Mouse (Mus musculus) liver, embryonic 13.5 days (tissue): ENCODE data around the gene Nudt22. TPM values are rescaled to one million over a fixed set of nuclear protein-coding genes. Genes with fewer than 3 reads are reported as not detected.

Source experiments
- ATAC-seq: fragments of 200-750 bp; cut with Nextera tagmentation; 2 replicates; pipeline ENCODE4 v1.8.0; 2017; ENCODE audit warnings: low read depth, mild to moderate bottlenecking, moderate number of reproducible peaks, moderate library complexity
- DNase-seq: peaks from one replicate; pipeline ENCODE4 v3.0.0; 2022
- H3K27ac ChIP-seq: fragments of 300-500 bp; sonication (generic); 2 replicates; pipeline ENCODE4 v1.5.1; 2015; ENCODE audit warnings: moderate library complexity, mild to moderate bottlenecking, inconsistent platforms
- H3K27me3 ChIP-seq: fragments of 300-500 bp; sonication (generic); 2 replicates; pipeline ENCODE4 v1.6.1; 2015; ENCODE audit warnings: mild to moderate bottlenecking, inconsistent platforms
- H3K36me3 ChIP-seq: fragments of 300-500 bp; sonication (generic); 2 replicates; pipeline ENCODE4 v1.6.1; 2015; ENCODE audit warnings: mild to moderate bottlenecking, inconsistent platforms
- H3K4me1 ChIP-seq: fragments of 300-500 bp; sonication (generic); replicated peaks from 2 replicates; pipeline ENCODE4 v1.6.1; 2015; ENCODE audit warnings: inconsistent platforms
- H3K4me2 ChIP-seq: fragments of 300-500 bp; sonication (generic); 2 replicates; pipeline ENCODE4 v1.6.1; 2015; ENCODE audit warnings: inconsistent platforms, mild to moderate bottlenecking, moderate library complexity
- H3K4me3 ChIP-seq: fragments of 300-500 bp; sonication (generic); replicated peaks from 2 replicates; pipeline ENCODE4 v1.5.1; 2015; ENCODE audit warnings: mild to moderate bottlenecking, inconsistent platforms
- H3K9ac ChIP-seq: fragments of 300-500 bp; sonication (generic); 2 replicates; pipeline ENCODE4 v1.6.1; 2015; ENCODE audit warnings: mild to moderate bottlenecking, inconsistent platforms
- H3K9me3 ChIP-seq: fragments of 300-500 bp; sonication (generic); replicated peaks from 2 replicates; pipeline ENCODE4 v1.6.1; 2016; ENCODE audit warnings: inconsistent platforms
- WGBS: fragments of 180-500 bp; shearing (Covaris S2); methylation state at CpG from one replicate; pipeline ENCODE4 v1.1.7; 2015; ENCODE audit not compliant: insufficient replicate concordance; 5-methylcytosine and 5-hydroxymethylcytosine counted together
- polyA plus RNA-seq: library from polyadenylated mRNA; unstranded; fragments of >200 nt; fragmentation: Nextera tagmentation; extraction: Ambion mirVana; gene quantifications from 2 replicates; pipeline ENCODE4 v1.2.1, GENCODE M21; 2015

The Nudt22 gene
- polyA plus RNA-seq: 10.7 and 11.1 TPM in 2 replicates

- H3K36me3 ChIP-seq: peaks cover 35% of the 10 kb centered on the region
- peak within 1 kb of the TSS; percentile 77 for H3K9ac ChIP-seq
- H3K27me3 ChIP-seq: no peaks in the 10 kb centered on the region
- under 1% methylated on average over 24 of the region's 24 CpGs for WGBS
- H3K27ac ChIP-seq: peak within 1 kb of the TSS; percentile 57
- H3K4me3 ChIP-seq: peak within 1 kb of the TSS; percentile 65
- DNase-seq (peak; percentile 86), ATAC-seq (peak; percentile 70)
- H3K4me2 ChIP-seq: peak within 1 kb of the TSS; percentile 84
- no peaks in the 10 kb centered on the region for H3K9me3 ChIP-seq
- peaks cover 60% of the 10 kb centered on the region for H3K4me1 ChIP-seq
Observed at GRCm38 (mm10) chr19:6996006-6996405, at the start of gene Nudt22, which contains the start of gene Trpt1. Gene Nudt22, minus strand, starts transcription at chr19:6996117. Gene Trpt1, plus strand, starts transcription at chr19:6996131.

- Histone ChIP-seq H3K9me3 (no peaks in the 10 kb centered on the region), H3K4me1 (peaks cover 10% of the 10 kb centered on the region), H3K27me3 (no peaks in the 10 kb centered on the region), H3K4me3 (no peak overlapping the region), H3K36me3 (no peaks in the 10 kb centered on the region), H3K27ac (no peak overlapping the region), H3K9ac (no peak overlapping the region; the same call in 1 of the 2 replicates), H3K4me2 (no peak overlapping the region)
- no peak for ATAC-seq
- no peak for DNase-seq
- 58% methylated on average over 4 of the region's 4 CpGs for WGBS
Observed at GRCm38 (mm10) chr19:7044706-7045105, 48.8 kb upstream of the Nudt22 start.

GRCm38 (mm10) chr19:7044279-7044678, 48.4 kb upstream of the Nudt22 start:
- DNase-seq (no peak), ATAC-seq (no peak)
- H3K36me3 ChIP-seq: no peaks in the 10 kb centered on the region
- H3K27me3 ChIP-seq: no peaks in the 10 kb centered on the region
- H3K4me1 ChIP-seq: peaks cover 10% of the 10 kb centered on the region
- no peak overlapping the region for H3K4me2 ChIP-seq
- H3K4me3 ChIP-seq: no peak overlapping the region
- H3K9me3 ChIP-seq: no peaks in the 10 kb centered on the region
- H3K9ac ChIP-seq: no peak overlapping the region
- no peak overlapping the region for H3K27ac ChIP-seq
- 73% methylated on average over 4 of the region's 4 CpGs for WGBS

GRCm38 (mm10) chr19:7041171-7041570, 45.3 kb upstream of the Nudt22 start:
- Histone ChIP-seq H3K9ac (peak overlapping the region; percentile 89), H3K4me2 (peak overlapping the region; percentile 93), H3K9me3 (no peaks in the 10 kb centered on the region), H3K27ac (peak overlapping the region; percentile 94), H3K4me3 (peak overlapping the region; percentile 73), H3K27me3 (no peaks in the 10 kb centered on the region), H3K36me3 (peaks cover 18% of the 10 kb centered on the region), H3K4me1 (peaks cover 35% of the 10 kb centered on the region)
- no peak for ATAC-seq
- no peak for DNase-seq
- 79% methylated on average over 2 of the region's 2 CpGs for WGBS

GRCm38 (mm10) chr19:7040637-7041130, 44.8 kb upstream of the Nudt22 start:
- H3K4me1 ChIP-seq: peaks cover 35% of the 10 kb centered on the region
- no peaks in the 10 kb centered on the region for H3K9me3 ChIP-seq
- peak overlapping the region; percentile 73 for H3K4me3 ChIP-seq
- H3K27ac ChIP-seq: peak overlapping the region; percentile 94
- peaks cover 20% of the 10 kb centered on the region for H3K36me3 ChIP-seq
- H3K9ac ChIP-seq: peak overlapping the region; percentile 89
- H3K27me3 ChIP-seq: no peaks in the 10 kb centered on the region
- H3K4me2 ChIP-seq: peak overlapping the region; percentile 93
- ATAC-seq: no peak
- WGBS: 14% methylated on average over 13 of the region's 13 CpGs
- DNase-seq: no peak

GRCm38 (mm10) chr19:7039841-7040636, 44.1 kb upstream of the Nudt22 start, which contains the start of gene Stip1:
Gene Stip1, minus strand, starts transcription at chr19:7039967.
- WGBS: under 1% methylated on average over 49 of the region's 49 CpGs
- Histone ChIP-seq H3K27me3 (no peaks in the 10 kb centered on the region), H3K4me2 (peak within 1 kb of the TSS; percentile 93), H3K36me3 (peaks cover 26% of the 10 kb centered on the region), H3K4me3 (peak within 1 kb of the TSS; percentile 99), H3K9me3 (no peaks in the 10 kb centered on the region), H3K9ac (peak within 1 kb of the TSS; percentile 99), H3K4me1 (peaks cover 35% of the 10 kb centered on the region), H3K27ac (peak within 1 kb of the TSS; percentile 94)
- ATAC-seq (peak; percentile 95), DNase-seq (peak; percentile 100)

- Histone ChIP-seq H3K27me3 (no peaks in the 10 kb centered on the region), H3K4me2 (peak overlapping the region; percentile 92), H3K9ac (peak overlapping the region; percentile 99), H3K9me3 (no peaks in the 10 kb centered on the region), H3K27ac (peak overlapping the region; percentile 92), H3K4me3 (peak overlapping the region; percentile 99), H3K4me1 (peaks cover 35% of the 10 kb centered on the region), H3K36me3 (peaks cover 35% of the 10 kb centered on the region)
- 1% methylated on average over 35 of the region's 35 CpGs for WGBS
- peak; percentile 55 for DNase-seq
- peak; percentile 0 for ATAC-seq
Observed at GRCm38 (mm10) chr19:7039088-7039720, 43.3 kb upstream of the Nudt22 start.

- H3K4me2 ChIP-seq: no peak overlapping the region
- no peak overlapping the region for H3K27ac ChIP-seq
- ATAC-seq (no peak), DNase-seq (no peak)
- peaks cover 85% of the 10 kb centered on the region for H3K36me3 ChIP-seq
- no peak overlapping the region for H3K4me3 ChIP-seq
- no peaks in the 10 kb centered on the region for H3K27me3 ChIP-seq
- no peak overlapping the region for H3K9ac ChIP-seq
- peaks cover 24% of the 10 kb centered on the region for H3K4me1 ChIP-seq
- WGBS: 83% methylated on average over 5 of the region's 5 CpGs
- H3K9me3 ChIP-seq: no peaks in the 10 kb centered on the region
Observed at GRCm38 (mm10) chr19:7034006-7034405, 38.1 kb upstream of the Nudt22 start.

- Histone ChIP-seq H3K4me3 (no peak overlapping the region), H3K9ac (no peak overlapping the region), H3K27ac (no peak overlapping the region; the same call in 1 of the 2 replicates), H3K4me2 (no peak overlapping the region), H3K36me3 (peaks cover 99% of the 10 kb centered on the region), H3K4me1 (no peaks in the 10 kb centered on the region), H3K27me3 (no peaks in the 10 kb centered on the region), H3K9me3 (no peaks in the 10 kb centered on the region)
- no peak for ATAC-seq
- no peak for DNase-seq
- WGBS: 89% methylated on average over 5 of the region's 5 CpGs
Observed at GRCm38 (mm10) chr19:7029531-7029930, 33.6 kb upstream of the Nudt22 start.

- Histone ChIP-seq H3K9ac (peak overlapping the region; percentile 92), H3K27me3 (no peaks in the 10 kb centered on the region), H3K27ac (peak overlapping the region; percentile 98), H3K4me1 (peaks cover 53% of the 10 kb centered on the region), H3K9me3 (no peaks in the 10 kb centered on the region), H3K4me2 (peak overlapping the region; percentile 89), H3K36me3 (peaks cover 76% of the 10 kb centered on the region), H3K4me3 (peak overlapping the region; percentile 74)
- 19% methylated on average over 3 of the region's 3 CpGs for WGBS
- no peak for ATAC-seq
- DNase-seq: peak; percentile 54
Observed at GRCm38 (mm10) chr19:7020224-7020641, 24.3 kb upstream of the Nudt22 start.

GRCm38 (mm10) chr19:7019191-7019590, 23.3 kb upstream of the Nudt22 start, which contains the start of gene Fermt3:
Gene Fermt3, minus strand, starts transcription at chr19:7019469.
- Histone ChIP-seq H3K27me3 (no peaks in the 10 kb centered on the region), H3K9ac (peak within 1 kb of the TSS; percentile 92), H3K4me1 (peaks cover 53% of the 10 kb centered on the region), H3K36me3 (peaks cover 73% of the 10 kb centered on the region), H3K9me3 (no peaks in the 10 kb centered on the region), H3K4me2 (peak within 1 kb of the TSS; percentile 89), H3K4me3 (peak within 1 kb of the TSS; percentile 74), H3K27ac (peak within 1 kb of the TSS; percentile 98)
- DNase-seq (peak; percentile 74), ATAC-seq (peak; percentile 83)
- WGBS: 9% methylated on average over 5 of the region's 5 CpGs
